Mouse (Mus musculus): ENCODE results near the gene Proser2.

The Proser2 gene

DNA sequence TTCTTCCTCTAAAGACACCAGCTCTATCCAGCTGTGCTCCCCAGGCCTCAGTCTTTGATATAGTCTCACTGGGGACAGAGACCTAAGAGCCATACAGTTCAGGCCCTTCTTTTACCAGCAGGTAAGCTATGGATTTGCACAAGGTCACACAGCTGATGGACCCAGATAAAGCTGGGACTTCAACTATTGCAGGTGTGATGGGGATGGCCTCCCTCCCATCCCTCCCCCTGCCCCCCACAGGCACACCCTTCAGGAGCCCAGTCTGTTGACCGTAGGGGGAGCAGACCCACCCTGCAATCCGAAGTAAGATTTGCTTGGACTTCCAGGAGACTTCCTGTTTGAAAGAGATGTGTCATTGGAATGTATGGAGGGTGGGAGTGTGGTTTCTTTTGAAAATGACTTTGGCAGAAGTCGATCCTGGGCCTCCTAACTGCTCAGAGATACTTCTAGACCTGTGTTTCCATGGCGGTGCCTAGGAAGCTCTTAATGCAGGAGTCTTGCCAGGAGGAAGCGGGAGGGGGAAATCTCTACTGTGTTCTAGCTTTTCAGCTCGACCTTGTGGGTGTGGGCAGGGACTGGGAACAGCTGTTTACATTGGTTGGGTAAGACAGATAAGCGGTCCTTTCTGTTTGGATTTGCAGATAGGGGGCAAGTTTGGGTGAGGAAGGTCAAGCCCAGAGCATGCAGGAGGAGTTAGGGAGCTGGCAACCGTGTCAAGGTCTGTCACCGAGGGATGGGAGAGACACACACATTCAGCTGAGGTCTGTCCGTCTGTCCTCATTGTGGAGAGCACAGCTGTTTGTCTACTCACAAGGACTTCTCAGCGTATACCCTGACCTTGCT, 58.2 kb downstream of the Proser2 start:
- no peak for DNase-seq

DNA sequence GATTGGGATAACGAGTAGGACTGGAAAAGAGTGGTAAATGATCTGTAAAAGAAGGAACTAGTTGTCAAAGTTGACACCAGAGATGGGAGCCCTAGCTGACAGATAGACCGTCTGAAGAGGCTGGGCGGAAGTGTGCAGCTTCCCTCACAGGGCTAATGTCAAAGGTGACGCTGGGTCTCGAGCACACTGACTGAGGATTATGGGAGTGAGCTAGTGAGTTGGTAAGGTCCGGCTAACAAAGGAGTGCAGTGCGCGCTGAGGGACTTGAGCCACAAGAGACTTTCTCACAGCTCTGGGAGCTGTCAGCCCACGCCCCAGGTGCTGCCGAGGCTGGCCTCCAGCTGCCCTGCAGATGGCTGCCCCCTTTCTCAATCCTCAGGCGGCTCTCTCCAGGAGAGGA, 59.1 kb downstream of the Proser2 start:
- DNase-seq = no peak

DNA sequence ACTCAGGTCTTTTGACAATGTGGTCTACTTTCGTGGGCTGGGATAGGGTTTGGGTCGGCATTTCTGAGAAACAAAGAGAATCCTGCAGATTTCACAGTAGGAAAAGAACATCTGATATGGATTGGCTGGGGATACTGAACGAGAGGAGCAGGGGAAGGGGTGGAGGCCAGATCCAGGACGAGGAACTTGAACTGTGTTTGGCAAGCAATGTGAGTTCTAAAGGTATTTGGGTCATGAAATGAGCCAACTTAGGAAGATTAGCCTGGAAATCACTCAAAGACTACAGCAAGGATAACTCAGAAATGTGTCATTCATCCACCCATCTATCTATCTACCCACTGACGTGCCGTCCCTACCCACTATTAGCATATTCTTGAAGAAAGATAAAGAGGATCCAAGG, 62.7 kb downstream of the Proser2 start:
- no peak for DNase-seq

DNA sequence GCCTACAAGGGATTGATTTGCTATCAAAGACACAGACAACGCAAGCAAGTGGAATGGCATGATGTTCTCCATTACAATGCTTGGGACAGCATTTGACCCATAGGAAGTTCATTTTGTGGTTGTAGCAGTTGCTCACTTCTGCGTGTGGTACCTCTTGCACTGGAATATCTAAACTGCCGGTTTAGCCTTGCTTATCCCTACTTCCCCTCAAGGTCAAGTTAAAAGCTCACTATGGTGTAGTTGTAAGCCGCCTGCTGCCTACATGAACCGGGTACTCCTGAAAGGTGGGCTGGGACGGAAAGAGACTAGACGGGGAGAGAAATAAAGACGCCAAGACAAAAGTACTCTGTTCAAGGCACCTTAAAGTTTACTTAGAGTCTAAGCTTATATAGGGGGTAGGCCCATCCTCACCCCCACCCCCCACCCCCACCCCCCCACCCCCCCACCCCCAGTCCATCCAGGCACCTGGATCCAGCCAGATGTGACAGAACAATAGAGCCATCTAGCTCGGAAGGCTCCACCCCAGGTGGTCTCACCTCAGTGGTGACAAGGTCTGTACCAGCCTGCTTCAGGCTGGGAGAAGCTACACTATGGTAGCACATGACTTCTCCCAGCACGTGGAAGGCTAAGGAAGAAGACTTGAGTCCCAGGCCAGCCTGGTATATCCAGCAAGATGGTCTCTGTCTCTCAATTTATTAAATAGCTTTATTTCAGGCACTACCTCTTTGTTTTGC, 69.8 kb downstream of the Proser2 start:
- DNase-seq = no peak

DNA sequence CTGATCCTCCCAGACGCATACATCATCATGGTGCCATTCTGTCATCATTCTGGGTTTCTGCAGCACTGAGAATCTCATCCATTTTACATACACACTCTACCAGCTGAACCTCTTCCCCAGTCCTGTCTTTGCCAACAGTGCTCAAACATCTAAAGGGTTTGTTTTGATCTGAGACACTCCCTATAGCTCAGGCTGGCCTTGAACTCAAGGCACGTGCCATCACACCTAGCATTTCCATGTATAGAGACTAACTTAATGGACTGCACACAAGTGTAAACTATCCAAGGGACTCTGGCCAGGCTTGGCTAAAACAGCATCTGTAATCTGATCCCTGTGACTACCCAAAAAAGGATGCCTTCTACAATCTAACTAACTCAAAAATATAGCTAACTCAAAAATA, 70.7 kb downstream of the Proser2 start:
- no peak for DNase-seq

DNA sequence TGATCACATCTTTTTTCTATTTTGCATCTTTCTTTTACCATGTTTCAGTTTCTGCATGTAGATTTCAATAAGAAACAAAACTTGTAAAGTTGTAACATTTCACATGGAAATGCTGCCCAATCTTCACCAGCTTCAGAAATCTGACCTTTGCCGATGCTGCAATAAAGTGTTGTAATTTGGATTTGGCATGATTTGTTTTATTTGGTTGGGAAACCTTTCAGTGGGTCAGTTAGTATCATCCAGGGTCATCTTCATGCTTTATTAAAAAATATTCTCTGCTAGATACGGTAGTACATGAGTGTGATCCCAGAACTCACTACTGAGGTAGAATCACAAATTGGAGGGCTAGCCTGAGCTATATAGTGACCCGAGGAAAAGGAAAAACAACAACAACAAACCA, 73.5 kb downstream of the Proser2 start:
- DNase-seq = no peak

DNA sequence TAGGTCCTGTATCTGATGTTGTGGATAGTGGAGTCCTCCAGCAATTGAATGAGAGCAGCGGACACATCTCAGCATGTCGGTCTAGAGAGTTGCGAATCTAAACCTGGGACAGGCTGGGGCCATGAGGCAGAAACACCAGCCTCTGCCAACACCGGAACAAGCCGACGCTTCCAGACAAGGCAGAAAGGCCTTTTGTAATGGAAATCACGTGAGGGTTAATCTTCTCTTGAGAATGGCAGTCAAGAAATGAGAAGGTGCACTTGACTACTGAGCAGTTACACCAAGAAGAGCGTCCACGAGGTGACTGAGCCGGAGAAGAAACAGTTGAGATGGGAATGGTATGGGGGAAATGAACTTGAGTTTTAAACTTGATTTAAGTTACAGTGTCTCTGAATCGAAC, 74.5 kb downstream of the Proser2 start:
- DNase-seq = no peak

DNA sequence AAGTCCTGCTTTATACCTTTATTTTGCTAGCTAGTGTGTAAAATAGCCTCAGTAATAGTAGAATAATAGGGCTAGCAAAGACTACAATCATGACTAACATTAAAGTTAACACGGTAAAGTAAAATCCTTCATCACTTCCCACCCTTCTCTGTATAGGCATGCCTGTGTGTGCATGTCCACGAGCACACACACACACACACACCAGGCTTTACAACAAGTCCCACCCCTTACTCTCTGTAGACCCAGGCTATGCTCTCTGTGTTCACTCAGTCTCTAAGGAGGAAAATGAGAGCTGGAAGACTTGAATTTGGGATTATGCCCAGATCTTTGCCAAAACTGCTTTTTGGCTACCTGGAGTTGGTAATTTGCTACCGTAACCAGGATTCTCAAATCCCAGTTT, 81.0 kb downstream of the Proser2 start:
- no peak for DNase-seq

DNA sequence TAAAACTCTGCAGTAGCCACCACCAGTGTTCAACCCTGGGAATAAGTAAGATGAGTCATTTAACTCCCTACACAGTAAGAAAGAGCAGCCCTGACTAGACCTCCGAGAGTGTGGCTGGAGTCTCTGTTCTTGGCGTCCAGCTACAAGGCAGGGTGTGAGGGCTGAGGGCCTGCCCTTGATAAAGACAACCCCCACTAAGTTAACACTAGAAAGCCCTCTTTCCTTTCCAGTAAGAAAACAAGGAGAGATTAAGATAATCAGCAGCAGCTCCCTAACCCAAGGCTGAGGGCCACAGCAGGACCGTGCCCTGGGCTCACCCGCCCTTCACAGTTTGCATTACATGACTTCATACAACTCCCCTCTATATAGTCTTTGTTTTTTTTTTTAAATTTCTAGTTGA, 81.4 kb downstream of the Proser2 start:
- no peak for DNase-seq
